Mouse (Mus musculus) left cerebral cortex, postnatal 4 days (tissue): Measurements from ENCODE around the gene Clec2g. TPM values are rescaled to one million over a fixed set of nuclear protein-coding genes. Genes with fewer than 3 reads are reported as not detected.
"Not testable (repeated sequence)": the region's sequence is repeated elsewhere in the genome, so short reads cannot be mapped to it uniquely, and the experiment has no call there.

Experiments
- DNase-seq: peaks from one replicate; pipeline ENCODE4 v3.0.0-alpha.2; 2022
- intact Hi-C: fragments of 180-260 bp; cut with DNase I; formaldehyde crosslinking; loops from one replicate; pipeline ENCODE4 v1.15.1; 2025
- total RNA-seq, 2 experiments: library from RNA; stranded (reverse); gene quantifications; 2 replicates each; pipeline ENCODE4 v1.2.3; 2021

Clec2g gene
- not detected for total RNA-seq

DNA sequence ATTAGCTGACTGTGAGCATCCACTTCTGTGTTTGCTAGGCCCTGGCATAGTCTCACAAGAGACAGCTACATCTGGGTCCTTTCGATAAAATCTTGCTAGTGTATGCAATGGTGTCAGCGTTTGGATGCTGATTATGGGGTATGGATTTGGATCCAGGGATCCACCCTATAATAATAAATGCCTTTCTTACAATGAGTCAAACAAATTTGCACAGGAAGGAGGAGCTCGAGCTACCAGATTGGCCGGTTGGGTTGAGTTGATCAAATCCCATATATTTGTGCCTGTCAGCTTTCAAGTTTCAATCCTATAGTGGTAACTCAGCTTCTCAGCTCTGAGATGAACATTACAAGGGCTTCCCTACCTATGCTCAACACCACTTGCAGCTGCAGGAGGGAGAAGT is at the start of gene Clec2g:
TSS of gene Clec2g (plus strand) at position 301 of the 400 bp plus-strand sequence.
- intact Hi-C loops, DNase-seq: not testable (repeated sequence)

DNA sequence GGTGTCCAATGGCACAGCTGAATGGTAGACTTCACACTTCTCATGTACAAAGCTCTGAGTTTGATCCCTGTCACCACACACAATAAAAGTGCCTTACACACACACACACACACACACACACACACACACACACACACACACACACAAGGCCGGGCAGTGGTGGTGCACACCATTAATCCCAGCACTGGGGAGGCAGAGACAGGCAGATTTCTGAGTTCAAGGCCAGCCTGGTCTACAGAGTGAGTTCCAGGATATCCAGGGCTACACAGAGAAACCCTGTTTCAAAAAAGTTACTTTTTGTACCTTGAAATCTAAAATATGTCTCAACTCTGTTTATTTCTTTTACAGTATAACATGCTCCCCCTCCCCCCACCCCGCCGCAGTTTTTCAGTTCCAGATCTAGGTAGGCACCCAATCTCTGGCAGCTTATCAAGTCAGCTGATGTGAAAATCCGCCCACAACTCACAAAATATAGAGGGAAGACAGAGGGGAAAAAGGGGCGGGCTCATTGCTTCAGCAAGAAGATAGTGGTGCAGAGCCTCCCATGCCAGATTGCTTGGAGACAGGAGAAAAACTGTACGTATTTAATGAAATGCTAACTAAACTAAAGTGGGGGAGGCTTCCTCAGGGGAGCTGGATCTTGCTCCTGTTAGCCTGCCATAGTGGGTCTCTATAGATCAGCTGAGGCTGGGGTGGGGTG is 46.9 kb upstream of the Clec2g start, which contains the start of gene Clec2i:
TSS of gene Clec2i (plus strand) at position 498 of the 700 bp plus-strand sequence.
- DNase-seq: not testable (repeated sequence)
- intact Hi-C loops: loop anchor here (10.0 kb wide), 1 partner anchor 78 kb away; no protein-coding TSS in a partner anchor

- no peak for DNase-seq
- intact Hi-C loops: loop anchor here (10.0 kb wide), 1 partner anchor 76 kb away; no protein-coding TSS in a partner anchor
Observed at GRCm38 (mm10) chr6:128888834-128889233, 45.3 kb upstream of the Clec2g start.

- intact Hi-C loops: loop anchor here (10.0 kb wide), 1 partner anchor 94 kb away; no protein-coding TSS in a partner anchor
- no peak for DNase-seq
Observed at GRCm38 (mm10) chr6:128890948-128891355, 43.2 kb upstream of the Clec2g start, which contains the start of gene BC035044. BC035044 (minus strand) TSS chr6:128891126.

DNA sequence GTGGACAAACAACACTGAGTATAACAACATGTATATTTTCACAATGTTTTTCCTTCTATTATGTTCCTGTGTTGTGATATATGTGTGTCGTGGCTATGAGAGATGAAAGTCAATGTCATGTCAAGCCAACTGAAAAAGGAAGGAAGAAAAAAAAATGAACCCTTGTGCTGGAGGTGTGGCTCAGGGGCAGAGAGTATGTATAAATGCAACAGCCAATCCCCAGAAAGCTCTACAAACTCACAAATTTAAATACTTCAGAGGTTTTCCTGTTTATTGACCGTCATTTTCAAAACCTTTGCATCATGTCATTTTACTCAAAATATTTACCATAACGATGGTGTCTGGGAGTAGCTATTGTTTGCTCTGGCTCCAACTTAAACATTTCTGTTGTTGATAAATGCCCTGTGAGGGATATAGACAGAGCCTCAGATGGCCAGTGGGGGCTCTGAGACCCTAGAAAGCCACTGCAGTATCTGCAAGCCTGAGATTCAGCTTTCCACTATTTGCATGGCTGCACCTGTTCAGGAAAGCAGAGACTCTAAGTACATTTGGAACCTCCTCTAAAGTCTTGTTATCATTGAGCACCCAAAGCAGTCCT is 38.7 kb upstream of the Clec2g start:
- intact Hi-C loops: loop anchor here (10.0 kb wide), 1 partner anchor 89 kb away; no protein-coding TSS in a partner anchor
- no peak for DNase-seq

GRCm38 (mm10) chr6:128900044-128900443 is 34.1 kb upstream of the Clec2g start:
- intact Hi-C loops: no loop called here
- DNase-seq: no peak

- intact Hi-C loops, DNase-seq: not testable (repeated sequence)
Observed at GRCm38 (mm10) chr6:128900796-128901552, 33.2 kb upstream of the Clec2g start.

- DNase-seq: no peak
- intact Hi-C loops: no loop called here
Observed at GRCm38 (mm10) chr6:128913598-128914254, 20.5 kb upstream of the Clec2g start.

GRCm38 (mm10) chr6:128917322-128917721 is 16.9 kb upstream of the Clec2g start:
- no peak for DNase-seq
- intact Hi-C loops: no loop called here

GRCm38 (mm10) chr6:128933050-128933449 is 1.1 kb upstream of the Clec2g start:
- intact Hi-C loops: no loop called here
- no peak for DNase-seq

DNA sequence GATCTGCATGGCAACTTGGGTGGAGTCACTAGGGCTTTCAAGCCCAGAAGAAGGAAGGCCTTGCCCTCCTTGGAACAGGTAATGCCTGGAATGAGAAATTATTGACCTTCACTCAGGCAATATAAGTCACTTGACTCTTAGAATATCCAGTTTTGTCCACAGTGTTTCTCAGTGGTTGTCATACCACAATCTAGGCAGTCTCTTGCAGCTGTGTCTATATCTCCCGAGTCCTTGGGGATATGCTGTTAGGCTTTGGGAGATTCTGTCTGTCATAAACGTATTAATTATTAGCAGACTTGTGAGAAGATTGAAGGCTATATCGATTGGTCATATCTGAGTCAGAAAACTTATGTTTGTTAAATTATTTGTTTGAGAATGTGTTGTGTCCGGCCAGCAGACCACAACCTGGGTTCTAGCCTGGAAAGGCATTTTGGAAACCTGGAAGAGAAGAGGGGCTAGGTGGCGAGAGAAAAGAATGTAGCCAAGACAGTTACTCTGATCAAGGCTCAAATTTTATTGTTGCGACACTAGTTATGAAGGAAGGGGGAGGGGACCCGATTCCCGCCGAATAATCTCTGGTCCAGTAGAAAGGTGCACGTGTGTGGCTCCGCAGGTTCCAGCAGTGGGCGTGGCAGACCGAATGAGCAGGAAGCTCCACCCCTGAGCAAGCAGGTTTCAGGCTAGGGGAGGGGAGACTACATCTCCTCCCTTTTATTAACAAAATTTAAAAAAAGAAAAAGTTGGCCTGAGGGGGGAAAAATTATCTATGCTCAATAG is 1.9 kb downstream of the Clec2g start:
- DNase-seq, intact Hi-C loops: not testable (repeated sequence)

- intact Hi-C loops: no loop called here
- no peak for DNase-seq
Observed at GRCm38 (mm10) chr6:128941646-128942421, 7.7 kb downstream of the Clec2g start.

DNA sequence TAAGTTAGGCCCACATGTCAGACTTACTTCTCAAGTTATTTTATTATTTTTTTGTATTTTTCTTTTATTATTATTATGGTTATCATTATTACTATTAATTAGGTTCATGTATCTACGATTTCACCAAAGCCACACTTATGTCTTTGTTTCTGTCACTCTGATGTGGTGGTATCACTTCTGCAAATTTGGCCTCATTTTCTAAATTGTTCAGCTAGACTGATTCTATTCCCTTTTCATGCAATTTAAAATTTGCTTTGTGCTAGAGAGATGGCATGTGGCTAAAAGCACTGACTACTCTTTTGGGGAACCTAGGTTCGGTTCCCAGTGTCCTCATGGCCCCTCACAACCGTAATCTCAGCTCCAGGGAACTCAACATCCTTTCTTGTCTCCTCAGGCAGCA is 11.4 kb downstream of the Clec2g start:
- DNase-seq: no peak
- intact Hi-C loops: no loop called here

- intact Hi-C loops: loop anchor here (10.0 kb wide), 2 partner anchors 76 to 234 kb away; partner anchors contain the start of gene Clec2i
- DNase-seq: no peak
Observed at GRCm38 (mm10) chr6:128961110-128961509, 26.9 kb downstream of the Clec2g start.

DNA sequence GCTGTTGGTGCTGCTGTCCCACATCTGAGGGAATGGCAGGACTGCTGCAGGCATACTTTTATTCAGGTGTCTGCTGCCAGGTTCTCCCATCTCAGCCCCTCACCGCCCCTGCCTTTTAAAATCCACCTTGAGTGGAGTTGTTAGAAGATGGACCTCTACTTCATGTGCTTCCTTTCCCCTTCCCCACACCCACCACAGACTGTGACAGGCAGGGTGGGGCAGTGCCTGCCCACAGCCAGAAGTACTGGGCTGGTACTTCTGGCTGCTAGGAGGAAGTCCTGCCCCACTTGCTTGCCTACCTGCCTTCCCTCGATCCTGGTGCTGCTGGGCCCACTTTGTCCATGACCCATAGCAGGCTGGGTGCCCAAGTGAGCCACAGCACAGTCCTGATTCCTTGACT is 27.9 kb downstream of the Clec2g start:
- DNase-seq: not testable (repeated sequence)
- intact Hi-C loops: loop anchor here (10.0 kb wide), 2 partner anchors 77 to 233 kb away; partner anchors contain the start of gene Clec2i

DNA sequence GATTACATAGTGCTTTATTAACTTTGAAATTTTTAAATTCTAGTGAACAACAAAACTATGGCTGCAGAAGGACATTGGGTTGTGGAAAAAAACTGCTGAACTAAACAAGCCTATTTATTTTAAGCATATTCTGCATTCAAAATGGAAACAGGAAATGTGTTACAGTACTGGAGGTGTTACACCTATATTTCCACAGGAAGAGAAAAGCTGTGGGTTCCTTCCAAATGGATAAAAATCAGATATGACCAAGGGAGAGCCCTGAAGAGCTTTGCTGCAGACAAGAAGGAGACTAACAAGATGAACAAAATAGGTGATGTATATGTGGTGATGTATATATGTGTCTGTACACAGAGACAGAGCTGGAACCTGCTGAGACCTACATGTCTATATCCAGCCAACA is 30.3 kb downstream of the Clec2g start:
- intact Hi-C loops: loop anchor here (10.0 kb wide), 2 partner anchors 80 to 230 kb away; partner anchors contain the start of gene Clec2i
- DNase-seq: no peak

DNA sequence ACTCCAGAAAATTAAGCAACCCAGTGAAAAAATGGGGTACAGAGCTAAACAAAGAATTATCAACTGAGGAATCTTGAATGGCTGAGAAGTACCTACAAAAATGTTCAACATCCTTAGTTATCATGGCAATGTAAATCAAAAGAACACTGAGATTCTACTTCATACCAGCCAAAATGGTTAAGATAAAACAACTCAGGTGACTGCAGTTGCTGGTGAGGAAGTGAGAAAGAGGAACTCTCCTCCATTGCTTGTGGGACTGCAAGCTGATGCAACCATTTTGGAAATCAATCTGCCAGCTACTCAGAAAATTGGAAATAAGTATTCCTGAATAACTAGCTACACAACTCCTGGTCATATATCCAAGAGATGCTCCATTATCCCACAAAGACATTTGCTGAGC is 34.3 kb downstream of the Clec2g start:
- intact Hi-C loops: loop anchor here (10.0 kb wide), 2 partner anchors 84 to 226 kb away; partner anchors contain the start of gene Clec2i

DNA sequence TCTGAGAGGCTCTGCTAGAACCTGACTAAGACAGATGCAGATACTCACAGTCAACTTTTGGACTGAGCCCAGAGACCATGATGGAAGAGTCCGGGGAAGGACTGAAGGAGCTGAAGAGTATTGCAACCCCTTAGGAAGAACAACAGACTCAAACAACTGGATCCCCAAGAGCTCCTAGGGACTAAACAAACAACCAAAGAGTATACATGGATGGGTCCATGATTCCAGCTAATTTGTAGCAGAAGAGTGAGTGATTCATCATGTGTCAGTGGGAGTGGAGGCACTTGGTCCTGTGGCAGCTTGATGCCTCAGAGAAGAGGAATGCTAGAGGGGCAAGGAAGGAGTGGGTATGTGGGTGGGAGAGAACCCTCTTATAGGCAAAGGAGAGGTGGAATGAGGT is 35.6 kb downstream of the Clec2g start:
- DNase-seq: no peak
- intact Hi-C loops: loop anchor here (10.0 kb wide), 2 partner anchors 85 to 225 kb away; partner anchors contain the start of gene Clec2i

More for the DNA sequence above, 34.3 kb downstream of the Clec2g start:
- no peak for DNase-seq
